Mouse (Mus musculus): Measurements from ENCODE around the gene Hoxb1. TPM values are rescaled to one million over a fixed set of nuclear protein-coding genes. Genes with fewer than 3 reads are reported as not detected.

Hoxb1 gene
- 1.2 and 7.1 TPM in 2 replicates for polyA plus RNA-seq (2016; fragmentation: Nextera tagmentation; extraction: Ambion mirVana)

DNA sequence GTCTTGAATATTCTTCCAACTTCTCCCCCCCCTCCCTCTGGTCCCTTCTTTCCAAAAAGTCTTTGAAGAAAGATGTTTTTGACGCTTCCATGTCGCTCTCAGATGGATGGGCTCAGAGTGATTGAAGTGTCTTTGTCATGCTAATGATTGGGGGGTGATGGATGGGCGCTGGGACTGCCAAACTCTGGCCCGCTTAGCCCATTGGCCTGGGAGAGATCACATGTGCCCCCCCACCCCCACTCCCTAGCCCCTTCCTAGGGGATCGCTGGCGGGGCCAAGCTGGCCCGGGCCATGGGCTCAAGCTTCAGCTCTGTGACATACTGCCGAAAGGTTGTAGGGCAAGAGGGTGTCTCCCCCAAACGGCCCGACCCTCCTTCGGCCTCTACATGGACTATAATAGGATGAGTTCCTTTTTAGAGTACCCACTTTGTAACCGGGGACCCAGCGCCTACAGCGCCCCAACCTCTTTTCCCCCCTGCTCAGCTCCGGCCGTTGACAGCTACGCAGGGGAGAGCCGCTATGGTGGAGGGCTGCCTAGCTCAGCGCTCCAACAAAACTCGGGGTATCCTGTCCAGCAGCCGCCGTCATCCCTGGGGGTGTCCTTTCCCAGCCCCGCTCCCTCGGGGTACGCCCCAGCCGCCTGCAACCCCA lies at the start of gene Hoxb1:
Gene Hoxb1, plus strand, starts transcription at position 312 of the 651 bp plus-strand sequence.
- peaks cover 8% of the 10 kb centered on the region; the same call in 1 of the 2 replicates for H3K4me1 ChIP-seq
- 2% methylated on average over 26 of the region's 26 CpGs for WGBS
- H3K36me3 ChIP-seq (replicated peaks), result no peaks in the 10 kb centered on the region
- H3K27me3 ChIP-seq (replicated peaks; ENCODE audit: low read depth, poor library complexity, severe bottlenecking), result peaks cover 100% of the 10 kb centered on the region
- DNase-seq (ENCODE audit: low spot score), result peak; percentile 36
- H3K9me3 ChIP-seq, result no peaks in the 10 kb centered on the region
- peak within 1 kb of the TSS; percentile 33 for H3K4me3 ChIP-seq
- H3K27ac ChIP-seq (replicated peaks), result no peak within 1 kb of the TSS; the same call in 1 of the 2 replicates

DNA sequence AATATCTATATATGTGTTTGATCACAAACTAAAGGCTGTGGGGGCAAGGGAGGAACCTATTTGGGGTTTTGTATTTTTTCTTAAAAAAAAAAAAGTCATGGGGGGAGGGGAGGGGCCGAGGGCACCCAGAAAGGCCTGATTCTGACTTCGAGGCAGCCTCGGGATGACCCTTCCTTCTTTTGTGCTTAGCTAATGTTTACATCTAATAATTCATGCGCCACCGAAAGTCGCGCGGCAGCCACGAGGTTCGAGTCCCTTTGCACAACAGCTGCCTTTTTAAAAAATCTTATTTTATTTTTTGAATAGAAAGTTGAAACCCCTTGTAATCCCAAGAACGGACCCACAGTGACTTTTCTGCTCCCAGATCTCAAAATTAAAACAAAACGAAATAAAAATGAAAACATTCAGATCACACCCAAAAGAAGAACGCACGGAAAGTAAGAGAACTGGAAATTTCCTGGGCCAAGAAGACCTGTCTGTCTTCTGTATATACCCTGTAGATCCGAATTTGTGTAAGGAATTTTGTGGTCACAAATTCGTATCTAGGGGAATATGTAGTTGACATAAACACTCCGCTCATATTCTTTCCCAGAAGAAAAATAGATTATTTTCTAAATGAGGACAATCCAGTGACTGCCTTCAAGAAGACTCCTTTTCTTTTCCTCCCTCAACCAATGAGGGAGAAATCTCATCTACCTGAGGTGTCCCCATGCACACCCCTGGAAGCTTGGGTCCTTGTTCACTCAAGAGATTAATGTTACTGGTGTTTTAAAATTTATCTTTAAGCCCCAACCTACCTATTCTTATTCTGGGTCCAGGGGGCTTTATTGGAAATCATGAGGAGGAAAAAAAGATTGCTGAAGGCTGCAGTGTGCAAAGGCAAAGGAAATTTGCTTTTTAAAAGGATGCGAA lies 48.6 kb upstream of the Hoxb1 start:
- Histone ChIP-seq H3K27ac (replicated peaks) (no peak overlapping the region), H3K27me3 (replicated peaks; ENCODE audit: low read depth, poor library complexity, severe bottlenecking) (peaks cover 100% of the 10 kb centered on the region), H3K4me3 (no peak overlapping the region), H3K36me3 (replicated peaks) (no peaks in the 10 kb centered on the region), H3K4me1 (peaks cover 14% of the 10 kb centered on the region), H3K9me3 (no peaks in the 10 kb centered on the region)
- no peak for DNase-seq (ENCODE audit: low spot score)
- WGBS, result 6% methylated on average over 18 of the region's 18 CpGs

GRCm38 (mm10) chr11:96317608-96318367 lies 47.8 kb upstream of the Hoxb1 start, which contains the start of gene Hoxb4:
Gene Hoxb4, plus strand, starts transcription at chr11:96318267.
- peaks cover 100% of the 10 kb centered on the region for H3K27me3 ChIP-seq (replicated peaks; ENCODE audit: low read depth, poor library complexity, severe bottlenecking)
- no peaks in the 10 kb centered on the region for H3K36me3 ChIP-seq (replicated peaks)
- DNase-seq (ENCODE audit: low spot score), result no peak
- H3K27ac ChIP-seq (replicated peaks), result no peak within 1 kb of the TSS; the same call in 1 of the 2 replicates
- peaks cover 11% of the 10 kb centered on the region for H3K4me1 ChIP-seq
- no peaks in the 10 kb centered on the region for H3K9me3 ChIP-seq
- WGBS, result 2% methylated on average over 28 of the region's 28 CpGs
- H3K4me3 ChIP-seq, result peak within 1 kb of the TSS; percentile 54

DNA sequence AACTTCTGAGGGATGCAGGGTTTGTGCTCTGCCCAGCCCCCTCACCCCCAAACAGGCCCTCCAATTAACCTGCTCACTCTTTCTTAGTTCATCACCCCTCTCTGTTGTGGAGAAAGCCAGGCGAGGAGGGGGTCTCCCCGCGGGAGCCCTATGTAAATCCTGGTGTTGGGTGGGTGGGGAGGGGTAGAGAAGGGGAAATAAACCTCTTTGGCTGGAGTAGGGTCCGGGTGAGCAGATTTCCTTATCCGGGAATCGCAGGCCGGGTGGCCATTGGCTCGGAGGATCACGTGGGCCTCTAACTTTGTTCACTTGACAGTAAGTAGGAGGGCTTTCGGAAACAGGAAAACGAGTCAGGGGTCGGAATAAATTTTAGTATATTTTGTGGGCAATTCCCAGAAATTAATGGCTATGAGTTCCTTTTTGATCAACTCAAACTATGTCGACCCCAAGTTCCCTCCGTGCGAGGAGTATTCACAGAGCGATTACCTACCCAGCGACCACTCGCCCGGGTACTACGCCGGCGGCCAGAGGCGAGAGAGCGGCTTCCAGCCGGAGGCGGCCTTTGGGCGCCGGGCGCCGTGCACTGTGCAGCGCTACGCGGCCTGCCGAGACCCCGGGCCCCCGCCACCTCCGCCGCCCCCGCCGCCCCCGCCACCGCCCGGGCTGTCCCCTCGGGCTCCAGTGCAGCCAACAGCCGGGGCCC lies 47.0 kb upstream of the Hoxb1 start:
- Histone ChIP-seq H3K4me3 (peak overlapping the region; percentile 54), H3K4me1 (peaks cover 11% of the 10 kb centered on the region), H3K27ac (replicated peaks) (no peak overlapping the region; the same call in 1 of the 2 replicates)

DNA sequence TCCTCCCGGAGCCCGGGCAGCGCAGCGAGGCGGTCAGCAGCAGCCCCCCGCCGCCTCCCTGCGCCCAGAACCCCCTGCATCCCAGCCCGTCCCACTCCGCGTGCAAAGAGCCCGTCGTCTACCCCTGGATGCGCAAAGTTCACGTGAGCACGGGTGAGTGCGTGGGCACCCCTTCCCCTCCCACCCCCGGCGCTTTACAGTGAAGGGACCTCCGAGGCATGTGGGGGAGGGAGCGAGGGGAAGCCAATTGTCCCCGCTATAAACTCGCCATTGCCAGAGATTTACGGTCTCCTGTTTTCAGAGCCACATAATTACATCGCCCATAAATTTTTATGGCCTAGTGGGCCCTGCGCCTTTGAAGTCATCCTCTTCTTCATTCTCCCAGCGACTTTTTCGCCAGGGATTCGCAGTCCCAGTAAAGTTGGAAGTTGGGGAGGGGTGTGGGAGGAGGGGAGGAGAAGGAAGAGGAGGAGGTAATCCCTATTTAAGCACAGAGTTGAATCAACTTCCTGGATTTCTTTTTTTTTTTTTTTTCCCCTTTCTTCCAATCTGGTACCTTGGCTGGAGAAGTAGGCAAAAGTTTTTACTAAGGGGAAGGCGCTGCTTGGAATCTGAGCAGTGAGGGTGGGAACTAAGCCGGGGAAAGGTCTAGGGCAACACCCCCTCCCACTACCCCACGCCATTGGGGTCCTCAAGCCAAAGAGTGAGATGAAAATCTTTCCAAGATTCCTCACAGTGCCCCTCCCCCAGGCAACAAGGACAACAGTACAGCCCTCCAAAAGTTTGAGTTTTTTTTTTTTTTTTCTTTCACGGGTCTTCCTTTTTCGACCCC lies 46.3 kb upstream of the Hoxb1 start:
- H3K27ac ChIP-seq (replicated peaks), result no peak overlapping the region; the same call in 1 of the 2 replicates
- under 1% methylated on average over 34 of the region's 34 CpGs for WGBS
- H3K4me1 ChIP-seq, result peaks cover 11% of the 10 kb centered on the region
- H3K36me3 ChIP-seq (replicated peaks), result no peaks in the 10 kb centered on the region
- peak overlapping the region; percentile 54 for H3K4me3 ChIP-seq
- H3K9me3 ChIP-seq, result no peaks in the 10 kb centered on the region
- DNase-seq (ENCODE audit: low spot score), result no peak
- H3K27me3 ChIP-seq (replicated peaks; ENCODE audit: low read depth, poor library complexity, severe bottlenecking), result peaks cover 100% of the 10 kb centered on the region

More for the DNA sequence above, 47.0 kb upstream of the Hoxb1 start:
- H3K36me3 ChIP-seq (replicated peaks), result no peaks in the 10 kb centered on the region
- H3K9me3 ChIP-seq, result no peaks in the 10 kb centered on the region
- peaks cover 100% of the 10 kb centered on the region for H3K27me3 ChIP-seq (replicated peaks; ENCODE audit: low read depth, poor library complexity, severe bottlenecking)
- DNase-seq (ENCODE audit: low spot score), result peak; percentile 77
- under 1% methylated on average over 44 of the region's 45 CpGs for WGBS

- Histone ChIP-seq H3K36me3 (replicated peaks) (no peaks in the 10 kb centered on the region), H3K27me3 (replicated peaks; ENCODE audit: low read depth, poor library complexity, severe bottlenecking) (peaks cover 100% of the 10 kb centered on the region), H3K4me1 (peaks cover 11% of the 10 kb centered on the region), H3K9me3 (no peaks in the 10 kb centered on the region), H3K4me3 (peak overlapping the region; percentile 54; the same call in 1 of the 2 replicates), H3K27ac (replicated peaks) (no peak overlapping the region)
- WGBS, result under 1% methylated on average over 29 of the region's 29 CpGs
- DNase-seq (ENCODE audit: low spot score), result no peak
These were observed 45.6 kb upstream of the Hoxb1 start for GRCm38 (mm10) chr11:96319910-96320309.

DNA sequence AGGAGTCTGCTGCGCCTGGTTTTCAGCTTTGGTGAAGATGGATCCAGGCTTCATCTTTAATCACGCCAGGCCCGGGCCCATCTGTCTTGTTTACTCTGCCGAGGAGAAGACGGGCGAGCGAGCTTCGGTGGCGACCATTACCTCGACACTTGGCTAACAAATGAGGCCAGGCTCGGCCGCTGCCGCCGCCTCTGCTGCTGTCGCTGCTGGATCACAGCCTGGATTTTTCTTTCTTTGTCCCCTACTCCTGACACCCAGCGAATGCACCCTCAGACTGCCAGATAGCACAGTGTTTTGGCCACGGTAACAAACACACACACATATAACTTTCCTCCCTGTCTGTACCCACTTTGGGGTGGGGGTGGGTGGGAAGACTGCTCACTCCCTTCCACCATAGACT lies 44.9 kb upstream of the Hoxb1 start:
- Histone ChIP-seq H3K4me3 (no peak overlapping the region), H3K4me1 (peaks cover 11% of the 10 kb centered on the region), H3K27me3 (replicated peaks; ENCODE audit: low read depth, poor library complexity, severe bottlenecking) (peaks cover 100% of the 10 kb centered on the region), H3K27ac (replicated peaks) (no peak overlapping the region), H3K9me3 (no peaks in the 10 kb centered on the region), H3K36me3 (replicated peaks) (no peaks in the 10 kb centered on the region)
- WGBS, result 2% methylated on average over 17 of the region's 17 CpGs
- DNase-seq (ENCODE audit: low spot score), result no peak

- Histone ChIP-seq H3K4me3 (no peak overlapping the region), H3K36me3 (replicated peaks) (no peaks in the 10 kb centered on the region), H3K4me1 (peaks cover 11% of the 10 kb centered on the region), H3K27ac (replicated peaks) (no peak overlapping the region), H3K9me3 (no peaks in the 10 kb centered on the region), H3K27me3 (replicated peaks; ENCODE audit: low read depth, poor library complexity, severe bottlenecking) (peaks cover 100% of the 10 kb centered on the region)
- DNase-seq (ENCODE audit: low spot score), result no peak
- 5% methylated on average over 5 of the region's 5 CpGs for WGBS
These were observed 43.7 kb upstream of the Hoxb1 start for GRCm38 (mm10) chr11:96321846-96322245.

- H3K4me1 ChIP-seq, result peaks cover 11% of the 10 kb centered on the region
These were observed 42.8 kb upstream of the Hoxb1 start for GRCm38 (mm10) chr11:96322738-96323137.

DNA sequence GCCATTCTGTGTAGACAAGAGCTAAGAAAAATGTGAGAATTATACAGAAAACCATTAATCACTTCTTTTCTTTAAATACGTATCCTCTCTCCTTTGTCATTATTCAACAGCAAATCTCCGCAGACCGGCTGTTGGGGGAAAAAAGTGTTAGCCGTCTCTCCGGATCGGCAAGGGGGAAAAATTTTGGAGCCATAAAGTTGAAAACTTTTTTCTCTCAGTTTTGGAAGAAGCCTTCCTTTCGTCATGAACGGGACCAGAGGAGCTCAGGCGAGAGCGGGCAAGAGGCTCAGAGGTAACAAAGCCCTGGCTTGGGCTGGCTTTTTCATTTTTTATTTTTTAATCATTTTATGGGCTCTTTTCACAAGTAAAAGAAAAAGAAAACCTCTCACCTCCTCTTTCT lies 42.4 kb upstream of the Hoxb1 start, which contains the start of gene Hoxb3:
Gene Hoxb3, plus strand, starts transcription at position 173 of the 400 bp plus-strand sequence.
- H3K9me3 ChIP-seq, result no peaks in the 10 kb centered on the region
- H3K4me3 ChIP-seq, result 0 out of 2 replicates have a peak within 1 kb of the TSS, but pooled peaks have one; percentile 11
- H3K4me1 ChIP-seq, result peaks cover 8% of the 10 kb centered on the region
- H3K36me3 ChIP-seq (replicated peaks), result no peaks in the 10 kb centered on the region
- no peak within 1 kb of the TSS for H3K27ac ChIP-seq (replicated peaks)
- H3K27me3 ChIP-seq (replicated peaks; ENCODE audit: low read depth, poor library complexity, severe bottlenecking), result peaks cover 100% of the 10 kb centered on the region
- DNase-seq (ENCODE audit: low spot score), result no peak
- 3% methylated on average over 10 of the region's 10 CpGs for WGBS

More at GRCm38 (mm10) chr11:96322738-96323137, 42.8 kb upstream of the Hoxb1 start:
- Histone ChIP-seq H3K4me3 (no peak overlapping the region), H3K27ac (replicated peaks) (no peak overlapping the region), H3K36me3 (replicated peaks) (no peaks in the 10 kb centered on the region), H3K27me3 (replicated peaks; ENCODE audit: low read depth, poor library complexity, severe bottlenecking) (peaks cover 100% of the 10 kb centered on the region), H3K9me3 (no peaks in the 10 kb centered on the region)
- WGBS, result 2% methylated on average over 6 of the region's 6 CpGs
- DNase-seq (ENCODE audit: low spot score), result no peak

DNA sequence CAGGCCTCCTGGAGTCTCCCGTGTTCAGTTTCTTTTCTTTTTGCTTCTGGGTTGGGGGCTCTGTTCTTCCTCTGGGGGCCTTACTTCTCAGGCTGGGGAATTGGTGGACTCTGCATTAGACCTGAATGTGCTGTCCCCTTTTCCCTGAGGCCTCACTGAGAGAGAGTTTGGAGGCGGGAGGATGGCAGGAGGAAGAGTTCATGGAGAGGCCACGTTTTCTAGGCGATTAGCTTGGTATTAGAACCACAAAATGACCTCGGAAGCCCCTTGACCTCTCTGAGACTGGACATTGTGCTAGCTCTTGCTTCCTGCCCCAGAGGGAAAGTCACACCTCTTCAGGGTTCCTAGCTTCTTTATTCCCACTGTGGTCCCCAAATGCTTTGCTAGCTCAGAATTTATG lies 41.4 kb upstream of the Hoxb1 start:
- DNase-seq (ENCODE audit: low spot score), result no peak
- Histone ChIP-seq H3K4me3 (0 out of 2 replicates have a peak overlapping the region, but pooled peaks have one; percentile 11), H3K36me3 (replicated peaks) (no peaks in the 10 kb centered on the region), H3K27ac (replicated peaks) (no peak overlapping the region), H3K4me1 (peaks cover under 1% of the 10 kb centered on the region; the same call in 1 of the 2 replicates), H3K9me3 (no peaks in the 10 kb centered on the region), H3K27me3 (replicated peaks; ENCODE audit: low read depth, poor library complexity, severe bottlenecking) (peaks cover 100% of the 10 kb centered on the region)
- WGBS, result under 1% methylated on average over 5 of the region's 5 CpGs

Data from embryonic facial prominence, embryonic 10.5 days (tissue).